Mouse (Mus musculus): ENCODE data around the gene Cdpf1. TPM values are rescaled to one million over a fixed set of nuclear protein-coding genes. Genes with fewer than 3 reads are reported as not detected.

Gene Cdpf1
- polyA plus RNA-seq, 1 experiment from 2014 or later = 30.6 TPM

- no peak overlapping the region for H3K27ac ChIP-seq (replicated peaks; ENCODE audit: low read depth, low read length)
- WGBS = 89% methylated on average over 5 of the region's 5 CpGs
- no peaks in the 10 kb centered on the region for H3K4me1 ChIP-seq (ENCODE audit: control insufficient read depth, insufficient read depth, low read length)
- no peaks in the 10 kb centered on the region for H3K36me3 ChIP-seq (ENCODE audit: control insufficient read depth, insufficient read depth, low read length)
- H3K27me3 ChIP-seq (replicated peaks; ENCODE audit: control insufficient read depth, insufficient read depth, low read length) = no peaks in the 10 kb centered on the region
- H3K4me3 ChIP-seq (ENCODE audit: low read depth, low read length) = no peak overlapping the region
- H3K9me3 ChIP-seq (ENCODE audit: control insufficient read depth, low read length) = no peaks in the 10 kb centered on the region
- DNase-seq (ENCODE audit: low spot score) (no peak), ATAC-seq (ENCODE audit: low read depth) (no peak)
- no peak overlapping the region for H3K4me2 ChIP-seq (ENCODE audit: low read depth, low read length)
- no peak overlapping the region for H3K9ac ChIP-seq (ENCODE audit: low read depth, low read length)
Measured at GRCm38 (mm10) chr15:85766677-85767076, 44.8 kb downstream of the Cdpf1 start.

DNA sequence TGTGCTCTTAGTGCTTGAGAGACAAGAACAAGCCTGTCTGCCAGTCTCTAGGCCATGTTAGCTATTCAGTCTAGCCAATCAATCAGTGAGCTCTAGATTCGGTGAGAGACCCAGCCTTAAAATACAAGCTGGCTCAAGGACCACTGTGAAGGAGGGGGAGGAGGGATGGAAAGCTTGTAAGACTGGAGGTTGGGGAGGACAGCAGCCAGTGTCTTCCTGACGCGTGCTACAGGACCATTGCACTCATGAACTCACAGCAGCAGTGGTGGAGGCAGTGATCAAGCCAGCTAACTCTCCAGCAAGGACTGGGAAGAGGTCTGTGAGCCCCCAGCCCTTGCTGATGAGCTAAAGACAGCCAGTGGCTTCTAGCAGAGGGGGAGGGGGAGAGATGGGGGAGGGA is 46.5 kb downstream of the Cdpf1 start:
- WGBS = 55% methylated on average over 3 of the region's 3 CpGs
- Histone ChIP-seq H3K27me3 (replicated peaks; ENCODE audit: control insufficient read depth, insufficient read depth, low read length) (no peaks in the 10 kb centered on the region), H3K27ac (replicated peaks; ENCODE audit: low read depth, low read length) (no peak overlapping the region), H3K4me3 (ENCODE audit: low read depth, low read length) (no peak overlapping the region), H3K9ac (ENCODE audit: low read depth, low read length) (no peak overlapping the region), H3K36me3 (ENCODE audit: control insufficient read depth, insufficient read depth, low read length) (no peaks in the 10 kb centered on the region), H3K4me2 (ENCODE audit: low read depth, low read length) (no peak overlapping the region), H3K4me1 (ENCODE audit: control insufficient read depth, insufficient read depth, low read length) (no peaks in the 10 kb centered on the region), H3K9me3 (ENCODE audit: control insufficient read depth, low read length) (no peaks in the 10 kb centered on the region)
- ATAC-seq (ENCODE audit: low read depth) (no peak), DNase-seq (ENCODE audit: low spot score) (no peak)

DNA sequence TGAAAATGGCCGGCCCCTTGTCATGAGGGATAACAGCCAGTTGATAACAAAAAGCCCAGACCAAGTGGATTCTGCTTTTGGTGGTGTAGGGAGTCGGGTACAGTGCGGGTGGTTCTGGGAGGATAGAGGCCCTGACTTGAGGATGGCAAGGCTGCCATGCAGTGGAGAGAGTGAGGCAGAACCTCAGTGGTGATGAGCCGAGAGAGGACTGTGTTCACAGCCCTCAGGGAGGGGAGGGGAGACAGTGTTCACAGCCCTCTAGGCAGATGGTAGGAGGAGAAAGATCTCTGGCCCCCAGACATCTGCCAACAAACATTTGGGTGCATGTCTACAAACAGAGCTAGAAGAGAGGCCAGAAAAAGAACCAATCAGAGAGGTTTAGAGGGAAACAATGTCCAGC is 48.7 kb downstream of the Cdpf1 start:
- no peaks in the 10 kb centered on the region for H3K27me3 ChIP-seq (replicated peaks; ENCODE audit: control insufficient read depth, insufficient read depth, low read length)
- no peaks in the 10 kb centered on the region for H3K4me1 ChIP-seq (ENCODE audit: control insufficient read depth, insufficient read depth, low read length)
- ATAC-seq (ENCODE audit: low read depth) = no peak
- DNase-seq (ENCODE audit: low spot score) = no peak
- 70% methylated on average over 4 of the region's 4 CpGs for WGBS
- H3K9ac ChIP-seq (ENCODE audit: low read depth, low read length) = no peak overlapping the region
- no peak overlapping the region for H3K27ac ChIP-seq (replicated peaks; ENCODE audit: low read depth, low read length)
- H3K9me3 ChIP-seq (ENCODE audit: control insufficient read depth, low read length) = peaks cover 4% of the 10 kb centered on the region
- no peaks in the 10 kb centered on the region for H3K36me3 ChIP-seq (ENCODE audit: control insufficient read depth, insufficient read depth, low read length)
- H3K4me2 ChIP-seq (ENCODE audit: low read depth, low read length) = no peak overlapping the region
- no peak overlapping the region for H3K4me3 ChIP-seq (ENCODE audit: low read depth, low read length)

GRCm38 (mm10) chr15:85757768-85758167 is 53.7 kb downstream of the Cdpf1 start:
- H3K36me3 ChIP-seq (ENCODE audit: control insufficient read depth, insufficient read depth, low read length) = no peaks in the 10 kb centered on the region
- no peak overlapping the region for H3K27ac ChIP-seq (replicated peaks; ENCODE audit: low read depth, low read length)
- no peak overlapping the region for H3K9ac ChIP-seq (ENCODE audit: low read depth, low read length)
- peaks cover 8% of the 10 kb centered on the region for H3K9me3 ChIP-seq (ENCODE audit: control insufficient read depth, low read length)
- no peaks in the 10 kb centered on the region for H3K27me3 ChIP-seq (replicated peaks; ENCODE audit: control insufficient read depth, insufficient read depth, low read length)
- ATAC-seq (ENCODE audit: low read depth) (no peak), DNase-seq (ENCODE audit: low spot score) (no peak)
- WGBS = 96% methylated on average over 3 of the region's 3 CpGs
- H3K4me3 ChIP-seq (ENCODE audit: low read depth, low read length) = no peak overlapping the region
- no peaks in the 10 kb centered on the region for H3K4me1 ChIP-seq (ENCODE audit: control insufficient read depth, insufficient read depth, low read length)
- no peak overlapping the region for H3K4me2 ChIP-seq (ENCODE audit: low read depth, low read length)

Other genes with a start within 250 kb of the Cdpf1 start
- 15.7 and 17.8 TPM in 2 replicates for gene Wnt7b, start 229.2 kb downstream of the Cdpf1 start, polyA plus RNA-seq (2014; fragmentation: Nextera tagmentation; extraction: Ambion mirVana)
- gene Ppara, start 76.7 kb downstream of the Cdpf1 start, polyA plus RNA-seq (2014; fragmentation: Nextera tagmentation; extraction: Ambion mirVana) = 3.5 and 6.0 TPM in 2 replicates
- 0.26 and 0.31 TPM in 2 replicates for gene Pkdrej, start 10.0 kb upstream of the Cdpf1 start, polyA plus RNA-seq (2014; fragmentation: Nextera tagmentation; extraction: Ambion mirVana)
- 5.0 and 6.1 TPM in 2 replicates for gene Ttc38, start 20.6 kb upstream of the Cdpf1 start, polyA plus RNA-seq (2014; fragmentation: Nextera tagmentation; extraction: Ambion mirVana)
- gene Gtse1, start 48.0 kb upstream of the Cdpf1 start, polyA plus RNA-seq (2014; fragmentation: Nextera tagmentation; extraction: Ambion mirVana) = 18.9 and 19.6 TPM in 2 replicates
- 32.4 and 32.7 TPM in 2 replicates for gene Trmu, start 67.6 kb upstream of the Cdpf1 start, polyA plus RNA-seq (2014; fragmentation: Nextera tagmentation; extraction: Ambion mirVana)
- gene Celsr1, start 222.1 kb upstream of the Cdpf1 start, polyA plus RNA-seq (2014; fragmentation: Nextera tagmentation; extraction: Ambion mirVana) = 5.5 TPM in 2 replicates
- 7.6 and 10.8 TPM in 2 replicates for gene Gramd4, start 246.0 kb upstream of the Cdpf1 start, polyA plus RNA-seq (2014; fragmentation: Nextera tagmentation; extraction: Ambion mirVana)

Data from embryonic facial prominence, embryonic 14.5 days (tissue).